Mouse (Mus musculus) v-Abl transformed pro-B cells (cell line): ENCODE results near the gene Gab1.
"Not testable (repeated sequence)": the region's sequence is repeated elsewhere in the genome, so short reads cannot be mapped to it uniquely, and the experiment has no call there.

Experiments used
- in situ Hi-C, 2 experiments: fragments of 400-800 bp; cut with MboI; formaldehyde crosslinking; loops; one replicate each; pipeline ENCODE4 v1.15.1; 2025; ENCODE audit not compliant: unreplicated experiment in 2 of 2

The Gab1 gene

DNA sequence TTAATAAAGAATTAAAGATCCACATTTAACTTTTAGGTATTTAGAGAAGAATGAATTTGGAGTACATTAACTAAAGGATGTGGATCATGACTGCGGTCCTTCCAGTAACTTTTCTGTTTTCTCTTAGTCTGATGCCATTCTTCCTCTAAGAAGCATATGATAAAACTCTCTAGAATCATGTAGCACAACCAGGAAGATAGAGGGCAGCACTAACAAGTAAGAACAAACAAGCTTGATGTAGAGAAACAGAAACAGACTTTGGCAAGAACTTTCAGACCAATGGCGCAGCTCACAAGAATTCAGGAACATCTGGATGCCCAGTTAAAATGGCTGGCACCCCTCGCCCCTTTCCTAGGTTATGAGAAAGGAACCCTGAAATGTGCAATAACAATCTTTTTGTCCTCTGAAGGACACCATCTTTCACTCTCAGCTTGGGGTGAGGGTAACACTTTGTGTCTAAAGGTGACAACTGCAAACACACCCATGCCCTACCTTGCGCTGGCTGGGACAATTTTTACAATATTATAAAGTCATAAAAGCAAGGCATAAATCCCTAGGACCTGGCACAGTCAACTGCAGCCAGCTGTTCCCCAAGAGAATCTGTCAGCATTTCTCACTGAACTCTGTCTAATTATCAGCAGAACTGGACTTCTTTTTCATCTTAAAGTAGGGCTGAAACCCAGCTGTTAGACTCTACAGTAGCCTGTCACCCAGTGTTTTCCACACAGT lies 107.4 kb downstream of the Gab1 start:
- in situ Hi-C loops, result loop anchor here (25.0 kb wide), 1 partner anchor 564 kb away; the partner anchor contains the start of gene Inpp4b (in 2 of the 2)

GRCm38 (mm10) chr8:80768451-80768850 lies 111.9 kb downstream of the Gab1 start:
- in situ Hi-C loops, result loop anchor here (25.0 kb wide), 1 partner anchor 569 kb away; the partner anchor contains the start of gene Inpp4b (in 2 of the 2)

DNA sequence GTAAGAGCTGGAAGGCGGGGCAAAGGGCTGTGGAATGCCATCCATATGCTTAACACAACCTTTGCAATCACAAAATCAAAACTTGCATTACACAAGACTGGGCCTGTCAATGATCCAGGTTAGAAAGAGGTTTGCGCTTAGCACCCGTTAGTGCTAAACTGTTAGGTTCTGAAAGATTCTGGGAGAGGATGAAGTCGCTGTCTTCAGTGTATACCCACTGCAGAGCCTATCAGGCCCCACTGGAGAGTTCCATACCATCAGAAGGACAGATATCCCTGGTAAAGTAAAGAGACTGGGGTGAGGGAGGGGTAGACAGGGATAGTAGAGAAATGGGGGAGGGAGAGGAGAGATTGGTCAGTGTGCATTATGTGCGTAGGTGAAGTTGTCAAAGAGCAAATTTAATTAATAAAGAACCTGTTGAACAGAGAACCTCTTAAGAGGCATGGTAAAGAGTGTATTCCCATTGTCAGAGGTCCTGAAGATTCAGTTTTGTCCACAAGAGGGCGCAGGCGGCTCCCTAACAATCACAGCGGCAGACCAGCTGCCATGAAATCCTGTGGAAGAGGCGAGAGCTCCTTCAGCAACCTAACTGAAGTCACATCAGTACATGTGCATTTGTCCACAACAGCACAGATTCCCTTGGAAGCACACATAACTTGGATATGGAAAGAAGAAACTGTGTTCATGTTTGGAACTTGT lies 127.2 kb downstream of the Gab1 start:
- in situ Hi-C loops, result loop anchor here (5.0 to 25.0 kb wide), 2 partner anchors 239 to 584 kb away; partner anchors contain the start of gene Inpp4b (in 2 of the 2)

DNA sequence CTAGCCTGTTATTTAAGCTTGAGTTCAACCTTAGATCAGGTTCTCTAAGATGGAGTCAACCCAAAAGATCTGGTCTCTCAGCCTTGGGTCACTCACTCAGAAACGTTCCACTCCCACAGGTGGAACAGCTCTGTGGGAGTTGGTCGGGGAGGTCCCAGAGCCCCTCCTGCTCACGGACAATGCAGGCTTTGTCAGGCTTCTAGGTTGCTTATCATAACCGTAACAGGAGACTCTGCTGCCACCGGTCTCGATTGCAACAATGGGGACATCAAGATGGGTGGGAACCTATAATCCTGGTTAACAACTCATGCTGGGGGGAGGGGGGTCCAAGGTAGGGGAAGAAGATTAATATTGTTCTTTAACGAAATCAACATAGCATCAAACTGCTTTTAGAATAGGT lies 127.9 kb downstream of the Gab1 start:
- in situ Hi-C loops, result loop anchor here (5.0 to 25.0 kb wide), 2 partner anchors 240 to 585 kb away; partner anchors contain the start of gene Inpp4b (in 2 of the 2)

GRCm38 (mm10) chr8:80749091-80749490 lies 131.2 kb downstream of the Gab1 start:
- in situ Hi-C loops, result loop anchor here in 1 of 2 experiments (5.0 kb wide), 1 partner anchor 248 kb away; no protein-coding TSS in a partner anchor

GRCm38 (mm10) chr8:80739932-80740331 lies 140.4 kb downstream of the Gab1 start:
- in situ Hi-C loops, result no loop called here

DNA sequence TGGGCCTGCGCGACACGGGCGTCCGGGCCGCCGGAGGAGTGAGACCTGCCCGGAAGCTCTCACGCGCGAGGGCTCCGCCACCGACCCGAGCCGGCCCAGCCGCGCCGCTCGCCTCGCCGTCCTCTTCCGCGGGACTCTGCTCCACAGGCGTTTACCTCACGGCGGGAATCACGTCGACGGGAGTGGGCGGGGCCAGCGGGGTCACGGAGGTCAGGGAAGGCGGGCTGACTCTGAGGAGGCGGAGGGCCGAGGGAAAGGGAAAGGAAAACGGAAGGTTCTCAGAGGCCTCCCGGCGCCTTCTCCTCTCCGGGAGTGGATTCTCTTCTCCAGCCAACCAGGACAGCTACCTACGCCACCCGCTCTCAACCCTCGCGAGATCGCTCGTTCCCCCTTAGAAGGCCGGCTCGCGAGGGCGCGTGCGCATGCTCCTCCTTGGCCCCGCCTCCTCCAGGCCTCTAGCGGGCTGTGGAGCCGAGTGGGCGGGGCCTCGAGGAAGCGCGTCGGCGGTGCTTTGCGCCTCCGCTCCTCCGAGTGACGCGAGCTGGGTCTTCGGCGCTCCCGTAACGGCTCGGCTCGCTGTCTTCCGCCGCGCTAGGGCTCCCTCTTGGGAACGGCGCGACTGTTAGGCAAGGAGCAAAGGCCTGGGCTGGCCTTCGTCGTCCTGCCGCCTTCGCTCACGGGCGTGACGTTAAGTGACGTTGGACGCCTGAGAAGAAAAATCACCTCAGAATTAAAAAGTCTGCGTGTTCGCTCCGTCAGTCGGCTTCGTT lies 141.0 kb downstream of the Gab1 start, which contains the start of gene Smarca5:
Gene Smarca5, minus strand, starts transcription at position 343 of the 770 bp plus-strand sequence.
- in situ Hi-C loops, result not testable (repeated sequence)

DNA sequence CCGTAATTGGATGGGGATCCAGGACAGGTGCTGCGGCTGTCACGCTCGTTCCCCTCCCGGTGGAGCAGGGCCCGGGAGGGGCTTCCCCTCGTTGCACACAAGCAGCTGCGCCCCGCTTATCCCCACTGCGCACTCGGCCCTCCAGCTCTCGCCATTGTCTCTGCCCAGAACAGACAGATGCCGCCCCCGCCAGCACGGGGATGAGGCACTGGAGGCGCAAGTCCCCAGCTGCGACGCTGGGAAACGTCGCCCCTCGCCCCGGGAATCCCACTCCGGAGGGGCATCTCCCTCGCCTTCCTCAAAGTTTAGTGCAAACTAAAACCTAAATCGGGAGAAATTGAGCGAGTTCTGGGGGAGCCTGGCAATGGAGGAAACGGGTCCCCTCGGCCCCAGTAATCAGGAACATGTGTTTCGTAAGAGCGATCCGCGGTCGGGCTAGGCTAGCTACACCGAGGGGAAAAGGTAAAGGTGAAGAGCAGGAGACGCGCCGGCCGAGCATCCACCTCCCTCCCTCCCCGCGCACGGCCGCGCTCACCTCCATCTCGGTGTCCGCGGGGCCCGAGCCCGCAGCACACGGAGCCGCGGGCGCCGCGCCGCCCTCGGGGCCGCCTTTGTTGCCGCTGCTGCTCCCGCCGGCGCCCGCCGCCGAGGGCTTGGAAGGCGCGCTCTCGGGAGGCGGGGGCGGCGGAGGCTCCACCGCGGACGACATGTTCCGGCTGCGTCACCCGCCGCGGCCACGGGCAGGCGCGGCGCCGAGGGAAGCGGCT lies 141.7 kb downstream of the Gab1 start:
- in situ Hi-C loops, result no loop called here

GRCm38 (mm10) chr8:80738046-80738387 lies 142.3 kb downstream of the Gab1 start:
- in situ Hi-C loops, result no loop called here

DNA sequence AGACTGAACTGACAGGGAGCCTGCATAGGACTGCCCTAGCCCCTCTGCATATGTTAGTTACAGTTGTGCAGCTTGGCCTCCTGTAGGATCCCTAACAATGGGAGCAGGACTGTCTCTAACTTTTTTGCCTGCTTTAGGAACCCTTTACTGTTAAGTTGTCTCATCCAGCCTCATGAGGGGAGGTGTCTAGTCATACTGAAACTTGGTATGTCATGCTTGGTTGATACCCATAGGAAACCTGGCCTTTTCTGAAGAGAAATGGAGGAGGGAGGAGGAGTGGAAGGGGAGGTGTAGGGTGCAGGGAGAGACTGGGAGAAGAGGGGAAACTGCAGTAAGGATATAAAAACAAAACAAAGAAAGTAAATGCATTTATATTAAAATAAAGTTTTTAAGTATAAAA lies 148.0 kb downstream of the Gab1 start:
- in situ Hi-C loops, result no loop called here

- in situ Hi-C loops, result loop anchor here (10.0 to 25.0 kb wide), 2 partner anchors 352 to 1050 kb away; no protein-coding TSS in a partner anchor
Measured at GRCm38 (mm10) chr8:80714461-80714860, 165.9 kb downstream of the Gab1 start.
